Mouse (Mus musculus) kidney, postnatal 36 days (tissue): ENCODE data around the gene Pcgf1.

ENCODE experiments used
- DNase-seq, 2 experiments: peaks; one replicate each; pipeline ENCODE4 v3.0.0; 2021 to 2022; ENCODE audit warnings: mixed read lengths in 2 of 2

Gene Pcgf1

GRCm38 (mm10) chr6:83077630-83078323, at the start of gene Pcgf1:
TSS of gene Pcgf1 (plus strand) at chr6:83077869.
- peak in 1 of 2 experiments; percentile 53 for DNase-seq

- DNase-seq = no peak
These were observed 47.9 kb upstream of the Pcgf1 start for GRCm38 (mm10) chr6:83029777-83030176.

GRCm38 (mm10) chr6:83031111-83031510, 46.6 kb upstream of the Pcgf1 start:
- DNase-seq = no peak

GRCm38 (mm10) chr6:83031921-83032590, 45.6 kb upstream of the Pcgf1 start:
- no peak for DNase-seq

- peak; percentile 20 to 61 for DNase-seq
These were observed 44.9 kb upstream of the Pcgf1 start for GRCm38 (mm10) chr6:83032769-83033191.

GRCm38 (mm10) chr6:83033249-83034185, 44.2 kb upstream of the Pcgf1 start, which contains the start of the genes Dok1 and Loxl3:
TSS of gene Dok1 (minus strand) at chr6:83033471.
TSS of gene Loxl3 (plus strand) at chr6:83034173.
- peak; percentile 71 to 79 for DNase-seq

- no peak for DNase-seq
These were observed 43.1 kb upstream of the Pcgf1 start for GRCm38 (mm10) chr6:83034463-83035055.

GRCm38 (mm10) chr6:83037188-83037587, 40.5 kb upstream of the Pcgf1 start:
- no peak for DNase-seq

- peak; percentile 95 to 98 for DNase-seq
These were observed 39.1 kb upstream of the Pcgf1 start for GRCm38 (mm10) chr6:83038496-83039012.

- no peak for DNase-seq
These were observed 37.1 kb upstream of the Pcgf1 start for GRCm38 (mm10) chr6:83040601-83041000.

GRCm38 (mm10) chr6:83043561-83043960, 34.1 kb upstream of the Pcgf1 start:
- no peak for DNase-seq

GRCm38 (mm10) chr6:83043993-83044392, 33.7 kb upstream of the Pcgf1 start:
- DNase-seq = no peak

- peak; percentile 14 to 42 for DNase-seq
These were observed 32.9 kb upstream of the Pcgf1 start for GRCm38 (mm10) chr6:83044742-83045141.

GRCm38 (mm10) chr6:83049367-83049766, 28.3 kb upstream of the Pcgf1 start:
- DNase-seq = no peak

GRCm38 (mm10) chr6:83053136-83053960, 24.3 kb upstream of the Pcgf1 start:
- DNase-seq = peak in 1 of 2 experiments; percentile 42

GRCm38 (mm10) chr6:83054074-83054851, 23.4 kb upstream of the Pcgf1 start, which contains the start of gene Aup1:
TSS of gene Aup1 (plus strand) at chr6:83054521.
- peak; percentile 98 for DNase-seq

- DNase-seq = peak in 1 of 2 experiments; percentile 60
These were observed 22.7 kb upstream of the Pcgf1 start, which contains the start of gene Htra2 for GRCm38 (mm10) chr6:83054871-83055431. TSS of gene Htra2 (minus strand) at chr6:83055273.

GRCm38 (mm10) chr6:83057790-83058189, 19.9 kb upstream of the Pcgf1 start, which contains the start of gene Dqx1:
TSS of gene Dqx1 (plus strand) at chr6:83057844.
- DNase-seq = peak; percentile 83 to 89

- no peak for DNase-seq
These were observed 18.9 kb upstream of the Pcgf1 start for GRCm38 (mm10) chr6:83058725-83059124.

GRCm38 (mm10) chr6:83065995-83066394, 11.7 kb upstream of the Pcgf1 start:
- no peak for DNase-seq
